Mouse (Mus musculus) retina, postnatal 7 days (tissue): ENCODE data around the gene Rsph10b.
"Not testable (repeated sequence)": the region's sequence is repeated elsewhere in the genome, so short reads cannot be mapped to it uniquely, and the experiment has no call there.

ENCODE experiments used
- DNase-seq: peaks from one replicate; pipeline ENCODE4 v3.0.0-alpha.2; 2012; ENCODE audit warnings: low read depth, low spot score

Rsph10b gene

GRCm38 (mm10) chr5:143992661-143993060 lies 59.8 kb downstream of the Rsph10b start:
- no peak for DNase-seq

DNA sequence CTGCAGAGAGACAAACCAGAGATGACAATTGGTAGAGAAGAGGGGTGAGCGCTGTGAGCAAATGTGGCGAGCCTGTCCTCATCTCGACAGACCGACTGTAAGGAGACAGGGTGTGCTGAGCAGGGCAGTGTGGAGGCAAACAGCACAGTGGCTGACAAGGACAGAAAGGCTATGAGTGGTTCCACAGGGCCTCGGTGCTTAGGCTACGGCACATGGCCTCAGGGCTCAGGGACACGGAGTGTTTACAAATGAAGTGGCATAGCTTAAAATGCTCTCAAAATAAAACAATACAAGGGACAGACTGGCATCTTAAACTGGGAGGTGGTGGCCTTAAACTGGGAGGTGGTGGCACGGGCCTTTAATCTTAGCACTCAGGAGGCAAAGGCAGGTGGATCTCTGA lies 60.4 kb downstream of the Rsph10b start:
- no peak for DNase-seq

DNA sequence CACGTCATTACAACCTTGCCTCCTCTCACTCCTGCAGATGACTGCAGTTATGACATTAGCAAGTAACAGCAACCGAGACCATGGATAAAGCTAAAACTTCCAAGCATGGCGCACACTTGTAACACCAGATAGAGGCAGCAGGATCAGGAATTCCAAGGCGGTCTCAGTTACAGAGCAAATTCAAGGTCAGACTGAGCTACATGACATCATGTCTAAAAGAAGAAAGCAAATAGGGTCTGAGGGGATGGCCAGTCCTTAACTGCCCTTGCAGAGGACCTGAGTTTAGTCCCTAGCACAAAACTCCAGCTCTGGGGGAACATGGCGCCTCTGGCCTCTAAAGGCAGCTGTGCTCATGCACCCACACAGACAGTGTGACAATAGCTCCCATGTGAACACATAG lies 61.0 kb downstream of the Rsph10b start:
- DNase-seq: no peak

- no peak for DNase-seq
Measured at GRCm38 (mm10) chr5:143994632-143995365, 62.0 kb downstream of the Rsph10b start.

GRCm38 (mm10) chr5:143999409-143999808 lies 66.6 kb downstream of the Rsph10b start:
- DNase-seq: no peak

- DNase-seq: no peak
Measured at GRCm38 (mm10) chr5:144002461-144003192, 69.8 kb downstream of the Rsph10b start.

- not testable (repeated sequence) for DNase-seq
Measured at GRCm38 (mm10) chr5:144013366-144014134, 80.7 kb downstream of the Rsph10b start.

GRCm38 (mm10) chr5:144014551-144015311 lies 81.9 kb downstream of the Rsph10b start, which contains the start of gene Ccz1:
Gene Ccz1 (minus strand): TSS chr5:144014877.
- DNase-seq: peak; percentile 83

- DNase-seq: no peak
Measured at GRCm38 (mm10) chr5:144015312-144015650, 82.4 kb downstream of the Rsph10b start.

DNA sequence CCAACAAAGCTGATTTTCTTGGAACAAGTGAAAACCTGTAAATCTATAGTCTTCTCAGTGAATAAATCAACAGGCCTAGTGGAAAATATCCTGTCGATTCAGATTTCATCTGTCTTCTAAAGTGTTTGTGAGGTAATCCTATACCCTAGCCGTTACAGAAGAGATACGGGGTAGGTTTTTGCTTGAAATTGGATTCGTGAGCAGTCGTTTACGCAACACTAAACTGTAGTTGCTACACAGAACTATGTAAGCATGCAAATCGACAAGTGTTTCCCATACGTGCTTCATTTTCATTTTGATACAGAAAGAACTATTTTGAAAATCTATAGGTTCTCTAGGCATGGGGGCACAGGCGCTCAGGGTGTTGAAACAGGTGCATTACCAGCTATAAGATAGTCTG lies 83.0 kb downstream of the Rsph10b start:
- DNase-seq: no peak

DNA sequence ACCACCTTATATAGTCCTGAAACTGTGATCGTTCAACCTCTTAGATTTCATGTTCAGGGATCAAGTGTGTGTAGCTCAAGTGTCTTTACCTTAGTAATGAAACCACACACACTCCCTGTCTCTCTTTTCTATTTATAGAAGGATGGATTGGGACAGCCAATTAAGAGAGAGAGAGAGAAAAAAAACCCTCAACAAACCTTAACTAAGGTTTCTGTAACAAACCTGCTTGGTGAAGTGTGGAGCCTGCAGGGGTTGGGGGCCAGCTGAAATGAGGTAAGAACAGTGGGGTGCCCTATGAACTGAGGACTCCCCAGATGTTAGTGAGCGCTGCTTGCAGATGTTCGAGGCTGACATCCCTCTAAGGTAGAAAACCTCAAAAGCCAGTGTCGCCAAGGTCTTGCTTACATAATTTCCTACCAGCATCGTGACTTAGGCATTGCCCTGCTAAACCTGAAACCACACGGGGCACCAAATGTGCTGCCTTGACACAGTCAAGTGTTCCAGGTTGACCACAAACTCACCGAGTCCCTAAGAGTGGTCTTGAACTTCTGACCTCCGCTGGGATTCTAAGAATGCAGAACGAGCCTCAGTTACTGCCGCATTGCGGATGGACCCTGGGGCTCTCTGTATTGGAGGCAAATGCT lies 93.9 kb downstream of the Rsph10b start, which contains the start of gene Ocm:
TSS of gene Ocm (minus strand) at position 51 of the 644 bp plus-strand sequence.
- no peak for DNase-seq

- no peak for DNase-seq
Measured at GRCm38 (mm10) chr5:144032491-144032890, 99.7 kb downstream of the Rsph10b start.

DNA sequence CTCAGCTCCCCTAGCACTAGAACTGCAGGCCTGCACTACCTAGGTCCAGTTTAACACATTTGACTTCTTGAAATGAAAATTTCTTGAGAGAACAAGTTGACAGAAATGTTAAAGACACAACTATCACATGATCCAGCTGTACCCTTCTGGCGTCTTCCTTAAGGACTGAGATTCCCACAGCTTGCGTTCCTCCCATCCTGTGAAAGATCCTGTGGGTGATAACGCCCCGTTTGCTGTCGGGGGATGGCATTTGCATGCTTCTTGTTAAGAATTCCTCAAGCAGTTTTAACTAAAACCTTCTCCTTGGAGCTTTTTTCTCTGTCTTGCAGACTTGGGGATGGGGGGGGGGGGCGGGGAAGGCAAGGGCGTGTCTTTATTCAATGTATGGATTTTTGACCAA lies 101.7 kb downstream of the Rsph10b start:
- no peak for DNase-seq
